Mouse (Mus musculus): Measurements from ENCODE around the gene Igf1r.
A peak's percentile ranks its signal among the peaks of the same experiment; 100 is the strongest.

Gene Igf1r

DNA sequence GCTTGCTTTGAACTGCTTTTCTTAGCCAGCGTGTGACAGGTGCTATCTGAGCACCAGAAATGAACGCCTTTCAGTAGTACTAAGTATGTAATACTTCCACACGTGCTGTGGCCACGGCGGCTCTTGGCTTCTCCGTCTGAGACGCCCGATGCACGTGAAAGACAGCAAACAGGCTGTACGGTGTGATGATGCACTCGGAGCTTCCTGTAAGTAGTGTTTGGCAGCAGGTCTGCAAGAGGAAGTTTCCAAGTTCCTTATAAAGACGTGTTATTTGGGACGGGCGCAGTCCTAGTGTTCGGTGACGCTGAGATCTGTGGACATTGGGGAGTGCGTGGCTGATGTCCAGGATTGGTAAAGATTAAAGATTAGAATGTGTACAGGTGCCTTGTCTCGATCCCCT lies 5.4 kb downstream of the Igf1r start:
- DNase-seq (ENCODE audit: low spot score), result no peak

GRCm38 (mm10) chr7:67960701-67961100 lies 8.1 kb downstream of the Igf1r start:
- DNase-seq (ENCODE audit: low spot score), result no peak

DNA sequence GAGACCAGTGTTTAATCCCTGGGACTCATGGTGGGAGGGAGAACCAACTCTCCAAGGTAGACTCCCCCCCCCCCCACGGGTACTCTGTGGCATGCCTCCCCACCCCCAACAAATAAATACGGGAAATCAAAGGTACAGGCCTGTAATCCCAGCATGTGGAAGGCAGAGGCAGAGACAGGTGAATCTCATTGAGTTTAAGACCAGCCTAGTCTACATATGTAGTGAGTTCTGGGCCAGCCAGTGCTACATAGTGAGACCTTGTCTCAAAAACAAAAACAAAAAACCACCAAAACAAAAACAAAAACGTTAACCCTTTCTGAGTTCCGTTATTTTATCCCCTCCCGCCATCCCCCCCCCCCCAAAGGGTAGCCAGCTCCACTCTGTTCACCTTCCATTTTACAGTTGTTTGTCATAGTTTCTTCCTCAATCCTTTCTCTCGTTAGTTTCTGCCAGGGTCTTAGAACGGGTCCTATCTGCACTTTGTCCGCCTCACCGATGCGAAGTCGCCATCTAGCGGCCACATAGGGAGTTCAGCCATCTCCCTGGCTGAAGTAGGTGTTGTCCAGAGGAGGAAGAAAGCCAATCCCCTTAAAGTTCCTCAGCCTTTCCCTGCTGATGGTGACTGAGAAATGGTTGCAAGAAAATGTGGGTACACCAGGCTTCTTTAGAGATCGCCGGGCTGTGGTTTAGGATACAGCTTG lies 9.1 kb downstream of the Igf1r start:
- peak; percentile 51 for DNase-seq (ENCODE audit: low spot score)

DNA sequence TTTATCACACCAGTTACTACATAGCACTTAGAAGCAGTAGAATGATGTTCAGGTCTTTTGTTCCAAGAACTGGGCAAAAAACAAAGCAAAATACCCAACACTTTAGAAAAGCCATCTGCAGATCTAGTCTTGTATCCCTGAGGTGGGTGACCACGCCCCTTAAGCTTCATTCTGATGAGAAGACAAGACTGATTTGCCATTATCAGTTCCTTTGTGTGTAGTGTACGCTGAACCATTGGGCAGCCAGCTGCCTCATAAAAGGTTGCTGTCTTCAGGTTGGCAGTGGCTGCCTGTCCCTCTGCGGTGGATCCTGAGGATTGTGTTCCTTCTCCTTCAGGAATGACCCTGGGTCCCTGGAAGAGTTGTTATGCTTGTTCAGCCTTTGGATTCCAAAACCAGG lies 11.1 kb downstream of the Igf1r start:
- no peak for DNase-seq (ENCODE audit: low spot score)

GRCm38 (mm10) chr7:67968394-67968793 lies 15.8 kb downstream of the Igf1r start:
- no peak for DNase-seq (ENCODE audit: low spot score)

GRCm38 (mm10) chr7:67969076-67969475 lies 16.4 kb downstream of the Igf1r start:
- no peak for DNase-seq (ENCODE audit: low spot score)

DNA sequence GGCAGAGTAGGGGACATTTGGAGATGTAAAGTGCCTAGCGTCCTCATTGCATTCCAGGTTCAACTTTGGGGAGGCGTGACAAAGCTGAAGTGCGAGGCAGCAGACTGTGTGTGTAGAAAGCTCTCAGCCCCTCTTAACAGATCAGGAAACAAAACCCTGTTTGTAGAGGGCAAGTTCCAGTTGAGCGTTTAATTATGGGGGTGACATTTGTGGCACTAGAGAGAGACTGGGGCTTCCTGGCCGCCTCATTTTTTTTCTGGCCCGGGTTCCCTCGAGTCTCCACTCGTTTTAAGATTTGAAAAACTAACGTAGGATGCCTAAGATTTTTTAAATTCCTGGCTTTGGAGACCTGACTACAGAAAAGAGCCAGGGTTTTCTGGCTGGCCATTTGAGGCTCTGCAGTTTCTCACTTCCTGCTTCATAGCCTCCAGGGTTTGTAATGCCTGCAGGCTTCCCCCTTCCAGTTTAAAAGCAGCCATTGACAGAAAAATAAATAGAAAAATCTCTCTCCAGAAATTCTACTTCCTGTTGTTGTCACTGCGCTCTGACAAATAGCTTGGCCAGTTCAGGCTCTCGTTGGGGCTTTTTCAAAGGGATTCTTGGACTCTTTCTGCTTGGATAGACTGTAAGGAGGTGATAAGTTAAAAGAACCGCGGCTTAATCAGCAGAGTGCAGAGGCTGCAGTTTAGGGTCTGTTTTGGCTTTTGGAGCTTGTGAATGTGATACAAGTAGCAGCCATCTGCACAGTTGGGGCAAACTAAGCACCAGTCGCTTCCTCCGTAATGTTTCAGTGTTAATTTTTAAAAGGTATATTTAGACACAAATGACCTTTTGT lies 20.8 kb downstream of the Igf1r start:
- no peak for DNase-seq (ENCODE audit: low spot score)

GRCm38 (mm10) chr7:67981956-67982355 lies 29.3 kb downstream of the Igf1r start:
- DNase-seq (ENCODE audit: low spot score), result no peak

DNA sequence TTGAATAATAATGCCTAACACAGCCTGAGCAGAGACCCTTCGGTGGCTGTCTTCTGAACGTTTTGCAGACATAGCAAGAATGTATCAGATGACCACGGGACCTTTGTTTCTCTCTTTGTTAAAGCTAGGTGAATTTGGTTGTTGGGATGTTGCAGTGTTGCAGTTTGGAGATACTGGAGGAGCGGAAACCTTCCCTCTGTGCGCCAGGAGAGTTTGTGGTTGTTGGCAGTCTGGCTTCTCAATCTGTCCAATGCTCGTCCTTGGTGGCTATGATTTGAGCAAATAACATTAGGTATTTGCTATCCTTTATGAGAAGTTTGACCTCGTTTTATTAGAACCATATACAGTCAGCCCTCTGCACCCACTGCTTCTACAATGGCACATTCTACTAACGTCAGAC lies 30.2 kb downstream of the Igf1r start:
- no peak for DNase-seq (ENCODE audit: low spot score)

DNA sequence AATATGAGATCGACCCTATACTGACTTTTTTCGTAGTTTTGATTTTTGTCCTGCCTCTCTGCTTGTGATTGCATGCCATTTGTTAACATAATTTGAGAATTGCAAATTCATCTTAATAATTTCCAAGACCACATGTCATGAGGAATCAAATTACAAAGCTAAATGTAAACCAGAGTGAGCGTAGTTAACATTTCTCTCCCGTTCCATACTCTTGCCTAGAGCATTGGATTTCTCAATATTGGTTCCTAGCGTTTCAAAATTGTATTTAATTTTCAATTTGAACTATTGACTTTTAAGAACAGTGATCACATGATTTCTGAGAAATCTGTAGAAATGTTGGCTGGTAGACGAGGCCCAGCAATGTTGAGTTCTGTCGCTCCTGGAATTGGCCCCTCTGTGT lies 30.8 kb downstream of the Igf1r start:
- no peak for DNase-seq (ENCODE audit: low spot score)

DNA sequence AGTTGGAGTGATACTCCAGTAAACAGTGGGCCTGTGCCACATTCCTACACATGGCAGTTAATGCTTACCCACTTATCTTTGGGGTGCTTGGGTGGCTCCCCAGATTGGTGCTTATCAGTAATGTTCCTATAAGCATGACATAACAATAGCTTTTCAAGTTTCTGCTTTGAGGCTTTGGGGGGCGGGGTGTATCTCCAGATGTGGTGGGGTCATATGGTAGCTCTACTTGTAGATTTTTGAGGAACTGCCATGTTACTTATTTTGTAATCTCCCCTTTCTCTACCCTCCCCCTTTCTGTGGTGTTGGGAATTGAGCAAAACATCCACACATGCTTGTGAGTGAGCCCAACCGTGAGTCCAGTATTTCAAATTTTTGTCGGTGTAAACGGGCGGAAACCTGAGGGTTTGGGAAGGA lies 32.4 kb downstream of the Igf1r start:
- no peak for DNase-seq (ENCODE audit: low spot score)

DNA sequence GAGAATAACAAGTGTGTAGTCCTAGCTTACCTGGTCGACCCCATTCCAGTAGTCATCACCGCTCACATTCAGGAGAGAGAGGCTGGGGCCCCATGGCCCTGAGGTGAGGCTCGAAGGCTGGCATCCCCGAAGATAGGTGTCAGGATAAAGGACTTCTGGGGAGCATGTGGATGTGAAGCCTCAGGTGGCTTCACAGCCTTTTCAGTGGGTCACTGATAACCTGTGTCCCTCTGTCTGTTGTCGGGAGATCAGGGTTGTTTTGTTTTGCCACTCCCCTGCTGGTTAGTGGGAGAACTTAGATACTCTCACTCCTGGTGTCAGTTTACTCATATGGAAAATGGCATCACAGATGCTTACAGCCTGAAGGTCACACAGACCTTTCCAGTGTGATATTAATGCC lies 32.9 kb downstream of the Igf1r start:
- no peak for DNase-seq (ENCODE audit: low spot score)

DNA sequence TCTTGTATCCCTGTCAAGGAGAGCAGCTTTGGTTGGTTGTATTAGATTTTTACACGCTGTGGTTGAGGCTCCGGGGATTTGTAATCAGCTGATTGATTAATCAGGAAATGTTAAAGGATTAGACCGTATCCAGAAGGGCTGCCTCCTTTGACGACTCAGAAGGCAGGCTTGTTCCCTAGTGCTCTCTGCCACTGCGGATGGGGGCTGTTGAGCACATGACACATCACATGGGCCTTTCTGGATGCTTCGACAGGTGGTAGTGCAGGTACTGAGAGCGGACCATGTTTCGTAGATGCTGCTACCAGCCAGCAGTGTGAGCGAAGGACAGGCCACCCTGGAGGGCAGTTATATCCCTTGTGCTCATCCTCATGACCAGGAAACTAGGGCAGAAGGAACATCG lies 33.6 kb downstream of the Igf1r start:
- DNase-seq (ENCODE audit: low spot score), result no peak

DNA sequence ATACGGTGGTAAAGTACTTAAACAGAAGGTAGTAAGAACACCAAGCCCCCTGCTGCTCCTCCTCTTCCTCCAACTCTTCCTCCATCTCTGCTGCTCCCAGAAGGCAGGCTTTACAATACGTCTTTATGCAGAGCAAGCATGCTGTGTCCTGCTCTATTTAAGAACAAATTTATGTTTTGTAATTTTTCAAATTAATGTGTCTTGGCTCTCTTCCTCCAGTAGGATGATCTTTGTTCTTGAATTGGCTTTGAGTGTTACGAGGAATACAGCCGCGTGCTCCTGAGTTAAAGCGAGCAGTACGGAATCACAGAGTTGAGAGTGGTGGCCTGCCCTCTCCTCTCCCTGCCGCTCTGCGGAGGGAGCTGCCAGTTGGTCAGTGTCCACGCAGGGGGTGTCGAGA lies 34.2 kb downstream of the Igf1r start:
- DNase-seq (ENCODE audit: low spot score), result no peak

GRCm38 (mm10) chr7:67989376-67989775 lies 36.7 kb downstream of the Igf1r start:
- no peak for DNase-seq (ENCODE audit: low spot score)

DNA sequence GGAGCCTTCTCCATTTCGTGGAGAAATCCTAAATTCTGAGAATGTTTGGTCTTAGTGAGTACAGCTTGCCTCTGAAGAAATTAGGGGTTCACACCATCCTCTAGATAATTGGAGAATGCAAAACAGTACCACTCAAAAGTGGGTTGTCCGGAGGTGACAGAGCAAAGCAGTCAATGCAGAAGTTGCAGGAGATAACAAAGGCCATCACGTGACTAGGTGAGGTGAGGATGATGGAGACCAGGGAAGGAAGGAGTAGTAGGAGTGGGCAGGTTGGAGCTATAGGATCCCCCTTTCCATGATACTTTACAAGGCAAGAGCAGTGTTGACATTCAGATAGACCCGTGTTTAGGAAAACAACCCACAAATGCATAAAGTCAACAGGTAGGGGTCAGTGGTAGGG lies 41.0 kb downstream of the Igf1r start:
- no peak for DNase-seq (ENCODE audit: low spot score)

DNA sequence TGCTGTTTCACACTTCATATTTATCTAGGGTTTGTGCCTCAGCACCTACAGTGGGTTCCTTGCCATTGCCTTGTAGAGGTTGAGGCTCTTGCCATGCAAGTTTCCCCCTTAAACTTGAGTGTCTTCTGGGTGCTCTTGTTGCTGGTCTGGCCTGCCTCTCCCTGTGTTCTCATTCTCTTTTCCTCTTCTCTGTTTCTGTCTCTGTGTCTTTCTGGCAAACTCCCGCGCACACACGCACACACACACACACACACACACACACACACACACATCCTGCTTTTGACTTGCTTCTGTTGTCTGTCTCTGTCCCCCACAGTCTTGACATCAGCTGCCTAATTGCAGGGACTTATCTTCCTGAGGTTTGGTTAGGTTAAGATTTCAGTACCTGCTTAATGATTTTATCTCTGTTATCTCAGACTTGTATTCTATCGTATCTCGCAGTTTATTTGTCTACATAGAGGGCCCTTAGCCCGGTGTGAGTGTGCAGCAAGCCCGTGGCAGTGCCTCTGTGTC lies 41.8 kb downstream of the Igf1r start:
- no peak for DNase-seq (ENCODE audit: low spot score)

DNA sequence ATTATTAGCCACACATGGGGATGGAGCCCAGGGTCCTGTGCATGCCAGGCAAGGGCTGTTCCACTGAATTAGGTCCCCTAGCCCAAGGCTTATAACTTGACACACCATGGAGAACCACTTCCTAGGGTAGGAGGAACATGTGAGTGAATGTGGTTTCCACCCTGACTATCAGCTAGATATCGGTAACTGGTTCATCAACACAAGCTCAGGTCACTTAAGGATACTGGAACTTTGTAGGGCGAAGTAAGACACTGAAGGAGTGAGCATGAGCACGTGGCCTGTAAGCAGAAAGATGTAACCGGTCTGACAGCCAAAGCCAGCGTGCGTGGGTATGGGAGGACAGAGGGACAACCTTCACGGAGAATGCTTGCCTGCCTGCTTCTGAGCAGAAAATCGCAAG lies 42.6 kb downstream of the Igf1r start:
- no peak for DNase-seq (ENCODE audit: low spot score)

- no peak for DNase-seq (ENCODE audit: low spot score)
Observed at GRCm38 (mm10) chr7:67996202-67996960, 43.8 kb downstream of the Igf1r start.

GRCm38 (mm10) chr7:68001269-68001668 lies 48.6 kb downstream of the Igf1r start:
- DNase-seq (ENCODE audit: low spot score), result no peak

GRCm38 (mm10) chr7:68006074-68006473 lies 53.4 kb downstream of the Igf1r start:
- DNase-seq (ENCODE audit: low spot score), result no peak

GRCm38 (mm10) chr7:68006496-68006895 lies 53.9 kb downstream of the Igf1r start:
- no peak for DNase-seq (ENCODE audit: low spot score)

DNA sequence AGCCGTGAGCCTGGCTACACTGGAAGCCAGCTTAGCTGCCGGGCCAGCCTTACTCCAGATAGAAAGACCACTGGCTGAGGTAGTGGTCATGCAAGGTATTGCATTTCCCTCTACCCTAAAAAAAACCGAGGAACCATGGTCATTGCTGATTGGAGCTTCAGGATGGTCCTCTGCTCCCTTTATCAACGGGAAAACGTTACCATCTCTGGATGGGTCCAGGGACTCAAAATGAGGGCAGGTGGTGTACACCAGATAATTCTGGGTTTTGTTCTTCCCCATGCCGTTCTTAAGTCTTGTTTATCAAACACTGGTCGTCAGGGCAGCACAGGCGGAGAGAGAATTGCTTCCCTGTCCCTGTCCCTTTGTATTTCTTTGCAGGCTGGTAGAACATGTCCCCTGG lies 57.0 kb downstream of the Igf1r start:
- no peak for DNase-seq (ENCODE audit: low spot score)
